Mouse (Mus musculus) right cerebral cortex, postnatal 25 days (tissue): ENCODE measurements around the gene Gramd1c.

Experiments used
- DNase-seq: peaks from one replicate; pipeline ENCODE4 v3.0.0; 2022

Gene Gramd1c

DNA sequence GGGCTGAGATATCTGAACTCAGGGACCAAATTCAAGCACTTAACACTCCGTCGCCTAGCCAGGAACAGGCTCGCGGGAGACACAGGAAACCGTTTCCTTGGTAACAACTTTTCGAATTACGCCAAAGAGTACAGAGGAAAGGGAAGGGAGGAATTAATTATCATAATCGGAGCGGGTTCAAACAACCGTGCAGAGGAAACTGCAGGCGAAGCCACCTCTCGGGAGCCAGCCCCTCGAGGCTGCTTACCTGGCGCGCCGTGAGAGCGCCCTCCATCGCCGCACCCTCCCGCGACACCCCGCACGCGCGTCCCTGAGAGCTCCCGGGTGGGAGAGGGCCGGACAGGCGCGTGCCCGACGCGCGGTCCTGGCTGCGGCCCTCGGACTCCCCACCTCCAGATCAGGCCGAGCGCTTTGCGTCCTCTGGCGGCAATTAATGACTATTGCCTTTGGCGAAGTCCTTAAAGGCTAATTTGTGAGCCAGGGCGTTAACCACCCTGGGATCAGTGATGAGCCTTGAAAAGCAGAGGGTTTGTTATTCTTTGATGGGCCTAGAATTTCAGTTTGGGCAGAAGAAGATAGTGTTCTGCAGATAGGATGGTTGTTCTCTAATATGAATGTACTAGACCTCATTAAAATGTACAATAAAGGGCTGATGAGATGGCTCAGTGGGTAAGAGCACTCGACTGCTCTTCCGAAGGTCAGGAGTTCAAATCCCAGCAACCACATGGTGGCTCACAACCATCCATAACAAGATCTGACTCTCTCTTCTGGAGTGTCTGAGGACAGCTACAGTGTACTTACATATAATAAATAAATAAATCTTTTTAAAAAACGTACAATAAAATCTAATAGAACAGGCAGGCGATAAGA lies at the start of gene Gramd1c:
Gramd1c (minus strand) TSS at position 321 of the 870 bp plus-strand sequence.
- peak; percentile 64 for DNase-seq

- peak; percentile 22 for DNase-seq
These were observed 45.9 kb upstream of the Gramd1c start for GRCm38 (mm10) chr16:44109002-44109401.

GRCm38 (mm10) chr16:44105211-44105610 lies 42.1 kb upstream of the Gramd1c start:
- DNase-seq = no peak

DNA sequence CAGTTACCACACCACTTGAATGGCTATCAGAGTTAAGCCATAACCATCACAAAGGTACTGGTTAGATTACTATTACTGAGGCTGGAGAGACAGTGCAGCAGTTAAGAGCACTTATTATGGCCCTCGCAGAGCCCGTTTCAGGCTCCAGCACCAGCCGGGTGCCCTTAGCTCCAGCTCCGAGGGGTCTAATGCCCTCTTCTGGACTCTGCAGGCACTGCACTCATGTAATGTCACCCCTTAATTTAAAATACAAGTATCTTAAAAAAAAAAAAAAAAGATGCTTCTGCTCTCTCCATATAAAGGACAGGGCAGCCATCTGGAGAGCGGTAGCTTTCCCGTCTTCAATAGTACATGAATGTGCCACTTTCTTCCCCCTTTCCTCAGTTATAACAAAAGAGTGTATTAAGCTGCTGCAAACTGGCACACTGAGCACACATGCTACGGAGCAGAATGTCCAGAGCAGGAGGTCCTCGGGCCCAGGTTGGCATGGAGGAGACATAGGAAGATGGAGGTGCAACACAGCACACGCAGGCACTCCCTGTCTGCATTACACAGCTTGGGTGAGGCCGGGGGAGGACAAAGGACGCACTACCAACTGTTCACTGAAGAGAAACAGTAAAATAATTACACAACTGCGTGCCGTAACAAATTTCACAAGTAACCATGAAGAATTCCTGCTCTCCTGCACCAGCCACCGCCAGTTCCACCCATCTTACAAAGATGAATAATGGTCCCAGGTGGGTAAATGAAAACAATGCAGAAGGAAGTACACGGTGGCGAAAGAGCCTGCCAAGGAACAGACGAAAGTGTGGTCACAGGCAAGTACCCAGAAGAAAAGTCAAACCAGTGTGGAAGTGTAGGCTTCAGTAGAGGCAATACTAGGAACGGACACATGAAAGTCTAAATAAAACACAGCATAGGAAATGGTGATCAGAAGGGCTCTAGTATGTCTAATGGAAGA lies 40.9 kb upstream of the Gramd1c start:
- no peak for DNase-seq

DNA sequence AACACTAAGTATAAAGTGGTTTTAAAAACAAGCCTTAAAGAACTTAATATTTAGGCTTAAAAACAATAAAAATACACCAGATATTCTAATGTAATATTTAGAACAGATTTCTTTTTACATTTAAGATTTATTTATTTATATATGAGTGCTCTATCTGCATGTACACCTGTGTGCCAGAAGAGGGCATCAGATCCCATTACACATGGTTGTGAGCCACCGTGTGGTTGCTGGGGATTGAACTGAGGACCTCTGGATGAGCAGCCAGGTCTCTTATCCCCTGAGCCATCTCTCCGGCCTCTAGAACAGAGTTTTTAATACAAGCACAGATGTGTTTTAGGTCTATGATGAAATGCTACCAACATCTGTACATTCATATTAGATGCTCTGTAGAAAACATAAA lies 39.8 kb upstream of the Gramd1c start:
- DNase-seq = no peak

DNA sequence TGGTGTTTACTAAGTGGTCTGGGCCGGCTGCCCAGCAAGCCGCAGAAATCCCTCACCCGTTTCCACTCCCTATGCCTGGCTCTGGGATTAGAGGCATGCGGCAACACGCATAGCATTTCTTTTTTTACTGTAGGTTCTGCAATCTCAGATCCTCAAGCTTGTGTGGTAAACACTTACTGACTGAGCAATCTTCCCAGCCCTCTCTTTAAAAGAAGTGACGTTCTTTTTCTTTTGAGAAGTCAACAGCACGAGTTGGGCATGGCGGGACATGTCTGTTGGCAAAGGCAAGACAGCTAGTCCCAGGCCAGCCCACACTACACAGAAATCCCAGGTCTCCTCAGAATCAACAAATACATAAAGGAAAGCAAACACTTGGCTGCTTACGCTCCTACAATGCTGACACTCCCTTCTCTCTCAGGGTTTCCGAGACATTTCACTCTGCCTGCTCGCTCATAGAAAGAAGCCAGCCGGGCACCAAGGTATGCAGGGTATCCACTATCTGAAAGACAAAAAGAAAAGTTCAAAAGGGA lies 38.1 kb upstream of the Gramd1c start:
- DNase-seq = no peak

DNA sequence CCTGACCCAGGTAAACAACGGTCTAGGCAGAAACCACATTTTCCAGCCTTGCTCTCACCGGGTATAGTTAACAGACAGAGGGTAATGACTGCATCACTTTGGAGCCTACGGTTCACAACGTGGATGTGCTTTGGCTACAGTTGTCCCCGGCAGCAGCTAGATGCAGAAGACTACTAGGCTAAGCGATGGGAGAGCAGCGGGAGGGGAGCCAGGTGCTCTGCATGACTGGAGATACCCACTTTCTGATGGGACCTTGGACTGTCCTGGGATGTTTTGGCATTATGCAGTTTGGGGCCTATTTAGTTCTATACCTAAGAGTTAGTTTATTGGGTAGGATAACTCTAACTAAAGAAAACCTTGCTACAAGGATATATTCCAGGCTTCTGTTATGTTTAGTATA lies 36.2 kb upstream of the Gramd1c start:
- DNase-seq = no peak

DNA sequence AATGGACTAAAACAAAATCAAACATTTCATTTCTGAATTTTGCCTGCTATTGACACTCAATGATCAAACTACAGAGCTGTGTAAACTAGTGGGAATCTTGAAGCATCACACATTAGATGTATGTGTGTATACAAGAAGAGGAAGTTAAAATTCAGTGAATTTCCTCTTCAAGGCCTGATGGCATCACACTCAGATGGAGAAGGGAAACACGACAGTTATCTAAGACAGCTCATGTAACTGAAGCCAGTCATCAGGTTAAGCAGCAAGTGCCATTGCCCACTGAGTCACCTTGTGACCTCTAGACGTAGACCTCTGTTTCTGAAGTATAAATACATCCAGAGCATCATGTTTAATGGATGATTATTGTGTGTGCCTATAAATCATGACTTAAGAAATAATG lies 24.5 kb upstream of the Gramd1c start:
- DNase-seq = no peak

- no peak for DNase-seq
These were observed 1.8 kb downstream of the Gramd1c start for GRCm38 (mm10) chr16:44061341-44061740.

DNA sequence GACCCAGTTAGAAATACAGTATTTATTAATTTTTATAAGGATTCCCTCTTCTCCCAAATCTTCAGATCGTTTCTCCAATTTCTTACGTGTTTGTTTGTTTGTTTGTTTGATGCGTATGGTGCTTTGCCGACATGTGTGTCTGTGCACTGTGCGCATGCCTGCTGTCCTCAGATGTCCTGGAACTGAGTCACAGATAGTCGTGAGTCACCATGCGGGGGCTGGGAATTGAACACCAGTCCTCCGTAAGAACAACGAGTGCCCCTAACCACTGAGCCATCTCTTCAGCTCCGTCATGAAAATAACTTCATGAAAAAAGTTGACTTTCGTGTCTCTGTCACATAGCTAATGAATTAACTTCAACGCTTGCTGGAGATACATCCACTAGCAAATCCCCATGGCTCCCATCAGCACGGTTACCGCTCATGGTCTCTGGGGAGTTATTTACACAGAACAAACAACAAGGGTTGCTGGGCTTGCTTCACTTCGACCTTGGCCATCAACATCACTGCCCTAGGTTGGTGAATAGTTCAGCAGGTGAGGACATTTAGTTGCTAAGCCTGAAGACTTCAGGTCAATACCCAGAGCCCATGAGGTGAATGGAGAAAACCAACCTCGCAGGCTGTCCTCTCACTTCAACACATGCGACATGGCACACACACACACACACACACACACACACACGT lies 2.4 kb downstream of the Gramd1c start:
- DNase-seq = no peak

GRCm38 (mm10) chr16:44058745-44059144 lies 4.4 kb downstream of the Gramd1c start:
- DNase-seq = peak; percentile 68

- DNase-seq = no peak
These were observed 7.4 kb downstream of the Gramd1c start for GRCm38 (mm10) chr16:44055766-44056165.

DNA sequence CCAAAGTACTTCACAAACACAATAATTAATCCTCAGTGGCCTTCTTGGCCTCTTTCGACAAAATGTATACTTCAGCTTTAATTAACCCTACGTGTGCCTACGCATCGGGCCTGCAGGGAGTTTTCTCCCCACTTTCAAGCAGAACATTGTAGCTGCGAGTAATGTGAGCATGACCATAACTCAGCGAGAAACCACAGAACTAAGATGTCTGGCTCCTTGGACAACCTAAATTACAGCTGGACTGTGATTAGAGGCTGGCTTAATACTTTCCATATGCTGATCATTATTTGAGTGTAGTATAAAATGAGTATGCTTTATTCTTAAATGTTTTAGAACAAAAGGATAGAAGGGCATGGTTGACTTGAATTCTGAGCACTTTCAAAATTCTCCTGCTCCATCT lies 9.9 kb downstream of the Gramd1c start:
- DNase-seq = no peak

DNA sequence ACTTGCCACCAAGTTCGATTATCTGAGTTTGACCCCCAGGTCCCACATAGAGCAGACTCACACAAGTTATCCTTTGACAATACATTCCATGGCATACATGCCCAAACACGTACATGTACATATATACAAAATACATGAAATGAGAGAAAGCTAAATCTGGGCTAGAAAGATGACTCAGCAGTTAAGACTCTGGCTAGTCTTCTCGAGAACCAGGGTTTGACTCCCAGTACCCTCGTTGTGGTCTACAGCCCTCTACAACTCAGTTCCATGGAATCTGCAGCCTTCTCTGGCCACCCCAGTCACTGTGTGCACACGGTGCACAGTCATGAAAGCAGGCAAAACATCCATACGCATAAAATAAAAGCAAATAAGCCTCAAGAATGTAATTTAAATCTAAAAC lies 10.8 kb downstream of the Gramd1c start:
- DNase-seq = no peak

GRCm38 (mm10) chr16:44050139-44050538 lies 13.0 kb downstream of the Gramd1c start:
- no peak for DNase-seq

DNA sequence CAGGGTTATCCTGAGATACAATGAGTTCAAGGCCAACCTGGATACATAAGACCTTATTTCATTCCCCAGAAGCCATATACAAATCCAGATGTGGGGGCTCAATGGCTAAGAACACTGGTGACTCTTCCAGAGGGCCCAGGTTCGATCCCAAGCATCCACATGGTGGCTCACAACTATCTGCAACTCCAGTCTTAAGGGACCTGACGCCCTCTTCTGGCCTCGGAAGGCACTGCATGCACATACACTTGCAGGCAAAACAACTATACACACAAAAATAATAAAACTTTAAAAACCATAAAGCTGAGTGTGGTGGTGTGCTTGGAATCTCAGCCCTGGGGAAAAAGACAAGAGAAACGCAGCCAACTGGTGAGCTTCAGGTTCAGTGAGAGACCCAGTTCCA lies 24.0 kb downstream of the Gramd1c start:
- DNase-seq = no peak

GRCm38 (mm10) chr16:44035221-44035620 lies 27.9 kb downstream of the Gramd1c start:
- DNase-seq = no peak

GRCm38 (mm10) chr16:44033365-44033764 lies 29.8 kb downstream of the Gramd1c start:
- DNase-seq = no peak

DNA sequence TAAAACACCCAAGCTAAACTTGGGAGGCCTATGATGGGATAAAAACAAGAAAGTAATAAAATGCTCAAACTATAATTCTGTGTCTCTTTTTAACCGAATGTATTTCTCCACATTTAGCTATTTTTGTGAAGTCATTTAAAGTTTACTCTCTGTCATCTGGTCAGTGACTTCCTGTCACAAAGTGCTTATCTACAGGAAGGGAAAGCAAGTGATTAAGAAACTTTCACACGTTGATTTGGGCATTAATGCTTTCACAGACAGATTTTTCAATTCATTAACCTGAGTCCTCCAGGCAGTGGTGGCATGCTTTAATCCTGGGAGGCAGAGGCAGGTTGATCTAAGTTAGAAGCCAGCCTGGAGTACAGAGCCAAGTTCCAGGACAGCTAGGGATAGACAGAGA lies 33.9 kb downstream of the Gramd1c start:
- no peak for DNase-seq

DNA sequence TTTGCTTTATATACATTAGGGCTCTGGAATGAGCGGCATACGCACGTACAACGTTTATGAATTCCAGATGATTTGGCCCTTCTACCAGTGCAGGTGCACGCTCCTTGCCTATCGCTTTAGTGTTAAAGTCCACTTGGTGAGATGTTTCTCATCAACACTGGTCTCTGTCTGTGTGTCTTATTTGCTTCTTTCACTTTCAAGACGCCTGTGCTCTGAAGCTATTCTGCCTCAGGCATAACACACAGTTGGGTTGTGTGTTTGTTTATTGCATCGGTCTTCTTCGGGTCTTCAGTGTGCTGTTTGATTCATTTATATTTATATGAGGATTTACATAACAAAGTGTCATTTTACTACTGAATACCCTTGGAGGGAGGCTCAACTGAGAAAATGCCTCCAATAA lies 36.3 kb downstream of the Gramd1c start:
- DNase-seq = no peak

GRCm38 (mm10) chr16:44026210-44026609 lies 36.9 kb downstream of the Gramd1c start:
- no peak for DNase-seq

- DNase-seq = no peak
These were observed 44.1 kb downstream of the Gramd1c start for GRCm38 (mm10) chr16:44018986-44019548.

DNA sequence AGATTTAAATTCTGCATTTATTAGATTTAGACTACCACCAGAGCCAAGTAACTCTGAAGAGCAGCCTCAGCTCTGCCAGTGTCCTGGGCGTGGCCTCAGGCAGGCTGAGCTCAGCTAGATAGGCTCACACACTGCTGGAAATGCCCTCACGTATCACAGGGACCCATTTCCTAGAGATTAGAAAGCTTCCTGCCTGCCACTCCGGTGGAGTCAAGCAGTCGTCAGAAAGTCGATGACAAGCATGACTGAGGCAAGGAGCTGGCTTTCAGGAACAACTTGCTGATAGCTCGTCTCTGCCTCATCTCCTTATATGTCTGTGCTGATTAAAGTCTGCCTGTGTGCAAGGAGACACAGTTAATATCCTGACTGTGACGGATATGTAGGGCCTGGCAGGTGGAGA lies 44.8 kb downstream of the Gramd1c start:
- no peak for DNase-seq
